Mouse (Mus musculus): ENCODE results near the gene Nkpd1. TPM values are rescaled to one million over a fixed set of nuclear protein-coding genes. Genes with fewer than 3 reads are reported as not detected.

The Nkpd1 gene
- polyA plus RNA-seq, 1 experiment from 2014 or later, result 0.90 TPM

- H3K4me2 ChIP-seq (ENCODE audit: low read length), result peak within 1 kb of the TSS; percentile 97
- peak; percentile 29; the same call in 1 of the 2 replicates for ATAC-seq
- H3K4me1 ChIP-seq (replicated peaks; ENCODE audit: control insufficient read depth, insufficient read depth, low read length), result peaks cover 38% of the 10 kb centered on the region
- H3K36me3 ChIP-seq (ENCODE audit: control insufficient read depth, insufficient read depth), result peaks cover 12% of the 10 kb centered on the region
- peak within 1 kb of the TSS; percentile 96 for H3K27ac ChIP-seq (ENCODE audit: low read length)
- no peaks in the 10 kb centered on the region for H3K27me3 ChIP-seq (replicated peaks; ENCODE audit: control insufficient read depth, insufficient read depth, low read length)
- 0 out of 2 replicates have a peak, but pooled peaks cover 3% of the 10 kb centered on the region for H3K9me3 ChIP-seq (ENCODE audit: control insufficient read depth, low read length)
- H3K4me3 ChIP-seq (replicated peaks; ENCODE audit: low read length), result peak within 1 kb of the TSS; percentile 98
- WGBS, result 1% methylated on average over 19 of the region's 19 CpGs
- H3K9ac ChIP-seq (replicated peaks; ENCODE audit: low read depth, low read length), result peak within 1 kb of the TSS; percentile 92
Measured at GRCm38 (mm10) chr7:19562643-19563410, 45.2 kb downstream of the Nkpd1 start, which contains the start of gene Ppp1r37. Gene Ppp1r37 (minus strand): TSS chr7:19563076.

- Histone ChIP-seq H3K27me3 (replicated peaks; ENCODE audit: control insufficient read depth, insufficient read depth, low read length) (no peaks in the 10 kb centered on the region), H3K27ac (ENCODE audit: low read length) (no peak overlapping the region), H3K4me3 (replicated peaks; ENCODE audit: low read length) (no peak overlapping the region), H3K36me3 (ENCODE audit: control insufficient read depth, insufficient read depth) (peaks cover 12% of the 10 kb centered on the region), H3K9ac (replicated peaks; ENCODE audit: low read depth, low read length) (no peak overlapping the region), H3K9me3 (ENCODE audit: control insufficient read depth, low read length) (0 out of 2 replicates have a peak, but pooled peaks cover 3% of the 10 kb centered on the region), H3K4me1 (replicated peaks; ENCODE audit: control insufficient read depth, insufficient read depth, low read length) (peaks cover 32% of the 10 kb centered on the region), H3K4me2 (ENCODE audit: low read length) (no peak overlapping the region)
- WGBS, result 92% methylated on average over 3 of the region's 3 CpGs
- ATAC-seq, result no peak
Measured at GRCm38 (mm10) chr7:19563884-19564283, 46.2 kb downstream of the Nkpd1 start.

GRCm38 (mm10) chr7:19564455-19564854 lies 46.8 kb downstream of the Nkpd1 start:
- Histone ChIP-seq H3K4me1 (replicated peaks; ENCODE audit: control insufficient read depth, insufficient read depth, low read length) (peaks cover 27% of the 10 kb centered on the region), H3K4me3 (replicated peaks; ENCODE audit: low read length) (no peak overlapping the region), H3K9ac (replicated peaks; ENCODE audit: low read depth, low read length) (no peak overlapping the region), H3K27me3 (replicated peaks; ENCODE audit: control insufficient read depth, insufficient read depth, low read length) (no peaks in the 10 kb centered on the region), H3K36me3 (ENCODE audit: control insufficient read depth, insufficient read depth) (peaks cover 12% of the 10 kb centered on the region), H3K9me3 (ENCODE audit: control insufficient read depth, low read length) (0 out of 2 replicates have a peak, but pooled peaks cover 3% of the 10 kb centered on the region), H3K27ac (ENCODE audit: low read length) (no peak overlapping the region), H3K4me2 (ENCODE audit: low read length) (no peak overlapping the region)
- ATAC-seq, result no peak
- WGBS, result 91% methylated on average over 4 of the region's 4 CpGs

GRCm38 (mm10) chr7:19565803-19566202 lies 48.2 kb downstream of the Nkpd1 start:
- H3K4me2 ChIP-seq (ENCODE audit: low read length), result no peak overlapping the region
- H3K9ac ChIP-seq (replicated peaks; ENCODE audit: low read depth, low read length), result no peak overlapping the region
- H3K4me1 ChIP-seq (replicated peaks; ENCODE audit: control insufficient read depth, insufficient read depth, low read length), result peaks cover 13% of the 10 kb centered on the region
- ATAC-seq, result no peak
- no peak overlapping the region for H3K4me3 ChIP-seq (replicated peaks; ENCODE audit: low read length)
- 98% methylated on average over 2 of the region's 2 CpGs for WGBS
- H3K27ac ChIP-seq (ENCODE audit: low read length), result no peak overlapping the region
- 0 out of 2 replicates have a peak, but pooled peaks cover 3% of the 10 kb centered on the region for H3K9me3 ChIP-seq (ENCODE audit: control insufficient read depth, low read length)
- H3K27me3 ChIP-seq (replicated peaks; ENCODE audit: control insufficient read depth, insufficient read depth, low read length), result no peaks in the 10 kb centered on the region
- peaks cover 12% of the 10 kb centered on the region for H3K36me3 ChIP-seq (ENCODE audit: control insufficient read depth, insufficient read depth)

GRCm38 (mm10) chr7:19567426-19567825 lies 49.8 kb downstream of the Nkpd1 start:
- Histone ChIP-seq H3K4me1 (replicated peaks; ENCODE audit: control insufficient read depth, insufficient read depth, low read length) (peaks cover 15% of the 10 kb centered on the region), H3K27me3 (replicated peaks; ENCODE audit: control insufficient read depth, insufficient read depth, low read length) (no peaks in the 10 kb centered on the region), H3K4me2 (ENCODE audit: low read length) (no peak overlapping the region), H3K9me3 (ENCODE audit: control insufficient read depth, low read length) (0 out of 2 replicates have a peak, but pooled peaks cover 3% of the 10 kb centered on the region), H3K4me3 (replicated peaks; ENCODE audit: low read length) (no peak overlapping the region), H3K9ac (replicated peaks; ENCODE audit: low read depth, low read length) (no peak overlapping the region), H3K36me3 (ENCODE audit: control insufficient read depth, insufficient read depth) (peaks cover 12% of the 10 kb centered on the region), H3K27ac (ENCODE audit: low read length) (no peak overlapping the region)
- WGBS, result 93% methylated on average over 8 of the region's 8 CpGs
- no peak for ATAC-seq

GRCm38 (mm10) chr7:19569647-19570046 lies 52.0 kb downstream of the Nkpd1 start:
- H3K4me2 ChIP-seq (ENCODE audit: low read length), result no peak overlapping the region
- WGBS, result 90% methylated on average over 3 of the region's 3 CpGs

GRCm38 (mm10) chr7:19572926-19573775 lies 55.5 kb downstream of the Nkpd1 start:
- Histone ChIP-seq H3K4me1 (replicated peaks; ENCODE audit: control insufficient read depth, insufficient read depth, low read length) (peaks cover 24% of the 10 kb centered on the region), H3K4me2 (ENCODE audit: low read length) (peak overlapping the region; percentile 87), H3K27ac (ENCODE audit: low read length) (peak overlapping the region; percentile 48; the same call in 1 of the 2 replicates), H3K36me3 (ENCODE audit: control insufficient read depth, insufficient read depth) (no peaks in the 10 kb centered on the region), H3K4me3 (replicated peaks; ENCODE audit: low read length) (peak overlapping the region; percentile 69), H3K27me3 (replicated peaks; ENCODE audit: control insufficient read depth, insufficient read depth, low read length) (peaks cover 16% of the 10 kb centered on the region), H3K9me3 (ENCODE audit: control insufficient read depth, low read length) (no peaks in the 10 kb centered on the region), H3K9ac (replicated peaks; ENCODE audit: low read depth, low read length) (peak overlapping the region; percentile 76)
- ATAC-seq, result peak; percentile 91
- WGBS, result under 1% methylated on average over 52 of the region's 53 CpGs

More at GRCm38 (mm10) chr7:19569647-19570046, 52.0 kb downstream of the Nkpd1 start:
- Histone ChIP-seq H3K4me1 (replicated peaks; ENCODE audit: control insufficient read depth, insufficient read depth, low read length) (peaks cover 17% of the 10 kb centered on the region), H3K27me3 (replicated peaks; ENCODE audit: control insufficient read depth, insufficient read depth, low read length) (no peaks in the 10 kb centered on the region), H3K9me3 (ENCODE audit: control insufficient read depth, low read length) (no peaks in the 10 kb centered on the region), H3K27ac (ENCODE audit: low read length) (no peak overlapping the region), H3K4me3 (replicated peaks; ENCODE audit: low read length) (no peak overlapping the region), H3K36me3 (ENCODE audit: control insufficient read depth, insufficient read depth) (peaks cover 7% of the 10 kb centered on the region), H3K9ac (replicated peaks; ENCODE audit: low read depth, low read length) (no peak overlapping the region)
- ATAC-seq, result no peak

GRCm38 (mm10) chr7:19573776-19574140 lies 56.1 kb downstream of the Nkpd1 start:
- H3K27me3 ChIP-seq (replicated peaks; ENCODE audit: control insufficient read depth, insufficient read depth, low read length), result peaks cover 22% of the 10 kb centered on the region
- peak overlapping the region; percentile 76 for H3K9ac ChIP-seq (replicated peaks; ENCODE audit: low read depth, low read length)
- H3K4me1 ChIP-seq (replicated peaks; ENCODE audit: control insufficient read depth, insufficient read depth, low read length), result peaks cover 24% of the 10 kb centered on the region
- WGBS, result 26% methylated on average over 15 of the region's 16 CpGs
- H3K4me3 ChIP-seq (replicated peaks; ENCODE audit: low read length), result peak overlapping the region; percentile 69
- H3K9me3 ChIP-seq (ENCODE audit: control insufficient read depth, low read length), result no peaks in the 10 kb centered on the region
- no peak overlapping the region for H3K27ac ChIP-seq (ENCODE audit: low read length)
- no peak; the same call in 1 of the 2 replicates for ATAC-seq
- H3K4me2 ChIP-seq (ENCODE audit: low read length), result peak overlapping the region; percentile 87
- no peaks in the 10 kb centered on the region for H3K36me3 ChIP-seq (ENCODE audit: control insufficient read depth, insufficient read depth)

Data from forebrain, embryonic 16.5 days (tissue).